In the genomic region with DNA sequence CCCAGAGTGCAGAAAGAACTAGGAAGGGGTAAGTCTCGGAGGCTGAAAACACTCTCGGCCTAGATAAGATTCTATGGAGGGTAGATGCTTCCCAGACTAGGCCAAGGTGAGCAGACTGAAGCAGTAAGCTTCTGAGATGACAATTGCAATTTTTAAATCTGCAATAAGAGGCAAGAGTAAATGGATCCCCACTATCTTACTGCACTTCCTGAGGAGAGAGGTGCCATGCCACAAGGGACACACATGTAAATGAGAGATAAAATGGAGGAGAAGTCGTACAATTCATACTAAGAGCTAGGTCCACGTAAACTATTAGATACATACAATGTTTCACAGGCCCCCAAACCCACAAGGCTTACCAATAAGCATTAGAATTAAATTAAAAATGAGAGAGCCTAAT, we compare ENCODE assay signal across 16 mouse cellular contexts.
"Had no signal": no experiment of that assay in that cellular context is flagged by ENCODE, and none has a peak within 500 bp of the region (broad histone marks: within the 10 kb centered on the region; RNA-seq: fewer than 3 reads in every experiment).

No protein-coding gene starts in this region.

- H3K4me1 ChIP-seq: stomach, embryonic 15.5 days had no signal

- H3K27me3 ChIP-seq: midbrain, embryonic 12.5 days; neural tube, embryonic 13.5 days; neural tube, embryonic 15.5 days; stomach, embryonic 15.5 days had no signal

- H3K36me3 ChIP-seq: stomach, embryonic 15.5 days had no signal

- H3K9ac ChIP-seq: lung, embryonic 14.5 days; midbrain, embryonic 12.5 days; neural tube, embryonic 13.5 days; neural tube, embryonic 15.5 days; stomach, embryonic 15.5 days had no signal

- DNase-seq: lung, embryonic 14.5 days; lung, postnatal 10 days; lung, postnatal 4 days; midbrain, embryonic 14.5 days; right cerebral cortex, postnatal 14 days; thymus, adult 2 months; thymus, postnatal 25 days; thymus, postnatal 4 days had no signal

- ATAC-seq: midbrain, embryonic 16.5 days had no signal

- H3K4me2 ChIP-seq: lung, embryonic 14.5 days; midbrain, embryonic 12.5 days; neural tube, embryonic 13.5 days; neural tube, embryonic 15.5 days; stomach, embryonic 15.5 days had no signal

- H3K4me3 ChIP-seq: midbrain, embryonic 10.5 days; midbrain, embryonic 12.5 days; myocyte; neural tube, embryonic 13.5 days; neural tube, embryonic 15.5 days; stomach, embryonic 15.5 days had no signal

- H3K9me3 ChIP-seq: neural tube, embryonic 13.5 days; neural tube, embryonic 15.5 days; stomach, embryonic 15.5 days had no signal

- H3K27ac ChIP-seq: midbrain, embryonic 10.5 days; midbrain, embryonic 12.5 days; neural tube, embryonic 13.5 days; neural tube, embryonic 15.5 days; stomach, embryonic 15.5 days; stomach, postnatal 0 days had no signal
